Mouse (Mus musculus) midbrain, embryonic 14.5 days (tissue): ENCODE results near the gene Gadd45a. TPM values are rescaled to one million over a fixed set of nuclear protein-coding genes. Genes with fewer than 3 reads are reported as not detected.

Experiments used
- ATAC-seq: fragments of 200-750 bp; cut with Nextera tagmentation; 2 replicates; pipeline ENCODE4 v1.8.0; 2017; ENCODE audit warnings: moderate number of reproducible peaks, moderate library complexity; ENCODE audit not compliant: low FRiP score, low TSS enrichment
- DNase-seq: peaks from one replicate; pipeline ENCODE4 v3.0.0-alpha.2; 2015
- H3K27ac ChIP-seq: fragments of 300-500 bp; sonication (generic); replicated peaks from 2 replicates; pipeline ENCODE4 v1.5.1; 2014; ENCODE audit warnings: mild to moderate bottlenecking, low read depth, low read length, moderate library complexity
- H3K27me3 ChIP-seq: fragments of 300-500 bp; sonication (generic); 2 replicates; pipeline ENCODE4 v1.6.1; 2014; ENCODE audit warnings: low read length, control low read depth, mixed read lengths; ENCODE audit not compliant: control insufficient read depth, insufficient read depth
- H3K36me3 ChIP-seq: fragments of 300-500 bp; sonication (generic); 2 replicates; pipeline ENCODE4 v1.6.1; 2014; ENCODE audit warnings: low read length, control low read depth; ENCODE audit not compliant: control insufficient read depth, insufficient read depth
- H3K4me1 ChIP-seq: fragments of 300-500 bp; sonication (generic); 2 replicates; pipeline ENCODE4 v1.6.1; 2014; ENCODE audit warnings: mild to moderate bottlenecking, antibody characterized with exemption, low read length, control low read depth; ENCODE audit not compliant: control insufficient read depth, insufficient read depth
- H3K4me2 ChIP-seq: fragments of 300-500 bp; sonication (generic); 2 replicates; pipeline ENCODE4 v1.6.1; 2014; ENCODE audit warnings: mild to moderate bottlenecking, low read length, moderate library complexity
- H3K4me3 ChIP-seq: fragments of 300-500 bp; sonication (generic); replicated peaks from 2 replicates; pipeline ENCODE4 v1.5.1; 2014; ENCODE audit warnings: low read depth, low read length
- H3K9ac ChIP-seq: fragments of 300-500 bp; sonication (generic); replicated peaks from 2 replicates; pipeline ENCODE4 v1.6.1; 2014; ENCODE audit warnings: mild to moderate bottlenecking, low read length, moderate library complexity
- H3K9me3 ChIP-seq: fragments of 300-500 bp; sonication (generic); 2 replicates; pipeline ENCODE4 v1.6.1; 2016; ENCODE audit warnings: low read length, control low read depth, mixed read lengths; ENCODE audit not compliant: control insufficient read depth
- WGBS: fragments of 180-500 bp; shearing (Covaris S2); extraction: QIAGEN DNeasy Blood & Tissue Kit; methylation state at CpG from one replicate; pipeline ENCODE4 v1.1.7; 2014; 5-methylcytosine and 5-hydroxymethylcytosine counted together
- polyA plus RNA-seq: library from polyadenylated mRNA; unstranded; fragments of >200 nt; fragmentation: Nextera tagmentation; extraction: Ambion mirVana; gene quantifications from 2 replicates; pipeline ENCODE4 v1.2.1, GENCODE M21; 2014

The Gadd45a gene
- polyA plus RNA-seq, 1 experiment from 2014 or later: 13.7 TPM

DNA sequence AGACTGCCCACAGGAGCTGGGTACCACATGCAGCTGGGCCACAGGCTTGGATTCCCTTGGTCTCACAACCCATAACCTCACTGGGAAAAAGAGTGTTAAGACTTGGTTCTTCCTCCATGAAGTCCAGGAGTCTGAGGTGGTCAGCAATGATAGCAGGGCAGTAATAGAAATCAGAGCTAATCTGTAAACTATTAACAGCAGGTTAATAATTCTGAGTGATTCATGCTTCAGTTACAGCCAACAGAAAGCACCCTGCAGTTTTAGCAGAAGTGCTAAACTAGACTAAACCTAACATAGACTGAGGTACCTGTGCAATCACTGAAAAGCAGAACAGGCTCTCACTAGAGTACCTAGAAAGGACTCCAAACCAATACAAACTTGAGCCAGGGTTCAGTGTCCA, 37.5 kb downstream of the Gadd45a start:
- Histone ChIP-seq H3K4me1 (no peaks in the 10 kb centered on the region), H3K4me2 (no peak overlapping the region), H3K9ac (no peak overlapping the region), H3K9me3 (no peaks in the 10 kb centered on the region), H3K27ac (no peak overlapping the region), H3K36me3 (no peaks in the 10 kb centered on the region), H3K4me3 (no peak overlapping the region), H3K27me3 (no peaks in the 10 kb centered on the region)
- ATAC-seq (no peak), DNase-seq (no peak)

DNA sequence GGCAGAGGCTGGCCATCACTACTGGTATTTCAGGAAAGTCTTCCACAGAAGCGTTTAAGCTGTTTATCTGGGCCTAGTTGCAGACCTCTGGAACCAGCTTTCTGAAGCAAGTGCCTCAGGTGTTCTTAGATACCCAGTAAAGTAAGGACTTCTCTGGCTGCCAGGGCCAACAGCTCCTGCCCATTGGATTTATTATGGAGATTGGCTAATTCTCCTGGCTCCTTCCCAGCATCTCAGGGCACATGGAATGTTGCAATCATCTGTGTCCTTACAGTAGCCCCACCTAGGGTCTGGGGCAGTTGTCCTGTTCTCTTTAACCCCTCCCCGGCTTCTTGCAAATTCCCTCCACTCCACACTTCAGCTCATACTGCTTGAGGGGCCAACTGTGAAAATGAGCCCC, 38.6 kb downstream of the Gadd45a start:
- WGBS: 82% methylated on average over 2 of the region's 2 CpGs
- ATAC-seq (no peak), DNase-seq (no peak)
- Histone ChIP-seq H3K36me3 (no peaks in the 10 kb centered on the region), H3K9me3 (no peaks in the 10 kb centered on the region), H3K27ac (no peak overlapping the region), H3K4me3 (no peak overlapping the region), H3K9ac (no peak overlapping the region), H3K4me2 (no peak overlapping the region), H3K4me1 (no peaks in the 10 kb centered on the region), H3K27me3 (no peaks in the 10 kb centered on the region)

DNA sequence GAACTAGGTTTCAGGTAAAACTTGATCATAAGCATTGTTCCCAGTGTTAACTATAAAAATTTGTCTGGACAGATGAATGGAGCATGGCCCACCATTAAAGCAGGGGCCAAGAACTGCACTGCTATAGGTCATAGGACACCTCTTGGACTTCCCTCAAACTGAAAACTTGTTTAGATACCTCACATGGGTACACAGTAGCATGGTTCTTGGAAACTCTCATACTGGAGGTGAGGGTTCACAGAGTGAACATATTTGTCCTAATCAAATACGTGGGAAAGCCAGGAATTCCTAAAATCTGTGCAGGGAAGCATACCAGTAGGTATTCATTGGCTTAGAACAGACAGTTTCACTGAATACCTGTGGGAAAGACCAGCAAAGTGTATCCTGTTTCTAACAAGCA, 41.0 kb downstream of the Gadd45a start:
- H3K27ac ChIP-seq: no peak overlapping the region
- H3K4me2 ChIP-seq: no peak overlapping the region
- H3K9me3 ChIP-seq: no peaks in the 10 kb centered on the region
- H3K27me3 ChIP-seq: no peaks in the 10 kb centered on the region
- H3K4me1 ChIP-seq: no peaks in the 10 kb centered on the region
- DNase-seq (no peak), ATAC-seq (no peak)
- H3K9ac ChIP-seq: no peak overlapping the region
- WGBS: 83% methylated on average over 1 of the region's 1 CpGs
- no peaks in the 10 kb centered on the region for H3K36me3 ChIP-seq
- H3K4me3 ChIP-seq: no peak overlapping the region

DNA sequence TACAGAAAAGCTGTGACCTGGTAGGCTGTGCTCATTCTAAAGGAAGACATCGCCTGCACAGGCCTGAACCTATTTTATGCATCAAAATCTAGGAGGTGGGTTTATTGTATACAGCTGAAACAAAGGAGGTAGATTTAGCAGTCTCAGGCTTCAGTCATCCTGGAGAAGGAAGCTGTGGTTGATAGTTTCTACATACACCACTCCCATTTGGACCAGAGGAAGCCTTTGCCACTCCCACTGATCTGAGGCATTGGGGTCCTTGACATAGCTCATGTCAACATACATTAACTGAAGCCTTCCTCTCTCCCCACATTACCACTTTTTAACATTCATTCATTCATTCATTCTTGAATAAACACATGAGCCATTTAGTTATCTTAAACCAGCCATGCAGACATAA, 41.4 kb downstream of the Gadd45a start:
- Histone ChIP-seq H3K4me1 (no peaks in the 10 kb centered on the region), H3K36me3 (no peaks in the 10 kb centered on the region), H3K4me3 (no peak overlapping the region), H3K9me3 (no peaks in the 10 kb centered on the region), H3K27me3 (no peaks in the 10 kb centered on the region), H3K4me2 (no peak overlapping the region), H3K9ac (no peak overlapping the region), H3K27ac (no peak overlapping the region)
- no peak for ATAC-seq
- 97% methylated on average over 1 of the region's 1 CpGs for WGBS
- no peak for DNase-seq

DNA sequence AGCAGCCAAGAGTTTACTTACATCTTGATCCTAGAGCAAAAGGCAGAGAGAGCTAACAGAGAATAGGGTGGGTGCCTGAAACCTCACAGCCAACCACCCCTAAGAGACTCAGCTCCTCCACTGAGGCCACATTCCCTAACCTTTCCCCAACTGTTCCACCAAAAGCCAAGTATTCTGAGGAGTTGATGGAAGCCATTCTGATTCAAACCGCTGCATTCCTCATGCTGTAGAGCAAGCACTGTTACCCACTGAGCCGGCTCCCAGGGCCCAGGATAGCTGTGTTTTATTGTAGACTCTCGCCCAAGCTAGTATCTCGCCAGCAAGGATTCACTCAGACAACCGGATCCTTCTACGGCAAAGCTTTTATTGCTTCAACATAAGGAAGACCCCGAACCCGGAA, 42.3 kb downstream of the Gadd45a start:
- WGBS: 96% methylated on average over 8 of the region's 8 CpGs

DNA sequence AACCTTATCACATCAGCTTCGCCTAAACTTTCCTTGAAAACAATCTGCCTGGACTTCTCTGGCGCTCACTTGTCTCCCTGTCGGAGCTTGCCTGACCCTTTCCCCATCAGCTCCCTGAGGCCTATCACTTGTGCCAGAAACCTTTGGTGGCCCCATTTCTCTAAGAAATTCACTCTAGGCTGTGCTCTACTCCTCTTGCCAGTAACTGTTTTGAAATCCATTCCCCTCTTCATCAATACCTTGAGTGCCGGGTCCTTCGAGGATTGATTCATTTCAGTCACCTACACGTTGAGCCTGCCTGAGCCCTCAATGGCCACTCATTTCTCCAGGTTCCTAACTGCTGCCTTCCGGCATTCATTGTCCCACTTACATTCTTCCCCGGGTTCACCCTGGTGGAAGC, 44.5 kb downstream of the Gadd45a start:
- Histone ChIP-seq H3K9me3 (no peaks in the 10 kb centered on the region), H3K36me3 (no peaks in the 10 kb centered on the region), H3K27ac (no peak overlapping the region), H3K4me2 (no peak overlapping the region), H3K4me1 (no peaks in the 10 kb centered on the region), H3K4me3 (no peak overlapping the region), H3K27me3 (no peaks in the 10 kb centered on the region), H3K9ac (no peak overlapping the region)
- DNase-seq (no peak), ATAC-seq (no peak)
- WGBS: 93% methylated on average over 8 of the region's 8 CpGs

More for the DNA sequence above, 42.3 kb downstream of the Gadd45a start:
- Histone ChIP-seq H3K4me2 (no peak overlapping the region), H3K9ac (no peak overlapping the region), H3K4me1 (no peaks in the 10 kb centered on the region), H3K27ac (no peak overlapping the region), H3K9me3 (no peaks in the 10 kb centered on the region), H3K27me3 (no peaks in the 10 kb centered on the region), H3K4me3 (no peak overlapping the region), H3K36me3 (no peaks in the 10 kb centered on the region)
- DNase-seq: no peak
- ATAC-seq: no peak

DNA sequence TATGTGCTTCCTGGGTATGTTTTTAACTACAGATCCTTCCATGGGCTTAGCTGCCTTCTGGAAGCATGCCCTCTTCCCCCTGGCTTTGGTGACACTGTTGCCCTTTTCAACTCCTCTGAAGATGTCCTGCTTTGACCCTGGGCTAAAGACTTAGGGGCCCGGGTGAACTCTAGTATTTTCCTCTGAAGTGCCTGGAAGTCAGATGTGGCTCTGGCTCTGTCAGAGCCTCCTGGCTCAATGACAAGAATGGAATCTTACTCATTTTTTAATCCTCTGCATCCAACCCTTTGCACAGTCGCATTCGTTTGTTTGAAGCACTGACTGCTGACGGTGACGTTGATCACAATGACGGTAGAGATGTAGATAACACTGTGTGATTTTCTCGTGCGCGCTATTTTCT, 45.0 kb downstream of the Gadd45a start:
- WGBS: 86% methylated on average over 9 of the region's 9 CpGs

DNA sequence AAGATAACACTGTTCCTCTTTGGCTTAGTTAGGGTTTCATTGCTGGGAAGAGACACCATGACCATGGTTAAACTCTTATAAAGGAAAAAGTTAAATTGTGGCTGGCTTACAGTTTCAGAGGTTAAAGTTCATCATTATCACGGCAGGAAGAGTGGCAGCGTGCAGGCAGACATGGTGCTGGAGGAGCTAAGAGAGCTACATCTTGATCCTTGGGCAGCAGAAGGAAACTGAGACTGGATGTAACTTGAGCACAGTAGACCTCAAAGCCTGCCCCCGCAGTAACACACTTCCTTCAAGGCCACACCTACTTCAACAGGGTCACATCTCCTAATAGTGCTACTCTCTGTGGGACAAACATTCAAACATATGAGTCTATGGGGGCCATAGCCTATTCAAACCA, 47.7 kb downstream of the Gadd45a start:
- DNase-seq: no peak
- no peaks in the 10 kb centered on the region for H3K36me3 ChIP-seq
- no peaks in the 10 kb centered on the region for H3K9me3 ChIP-seq
- no peak overlapping the region for H3K4me3 ChIP-seq
- no peak for ATAC-seq
- H3K27ac ChIP-seq: no peak overlapping the region
- WGBS: 84% methylated on average over 3 of the region's 3 CpGs
- H3K9ac ChIP-seq: no peak overlapping the region
- no peaks in the 10 kb centered on the region for H3K4me1 ChIP-seq
- H3K4me2 ChIP-seq: no peak overlapping the region
- H3K27me3 ChIP-seq: no peaks in the 10 kb centered on the region

More for the DNA sequence above, 45.0 kb downstream of the Gadd45a start:
- no peaks in the 10 kb centered on the region for H3K9me3 ChIP-seq
- H3K27me3 ChIP-seq: no peaks in the 10 kb centered on the region
- DNase-seq: no peak
- ATAC-seq: no peak
- no peaks in the 10 kb centered on the region for H3K4me1 ChIP-seq
- no peak overlapping the region for H3K9ac ChIP-seq
- no peaks in the 10 kb centered on the region for H3K36me3 ChIP-seq
- H3K4me3 ChIP-seq: no peak overlapping the region
- H3K27ac ChIP-seq: no peak overlapping the region
- no peak overlapping the region for H3K4me2 ChIP-seq

DNA sequence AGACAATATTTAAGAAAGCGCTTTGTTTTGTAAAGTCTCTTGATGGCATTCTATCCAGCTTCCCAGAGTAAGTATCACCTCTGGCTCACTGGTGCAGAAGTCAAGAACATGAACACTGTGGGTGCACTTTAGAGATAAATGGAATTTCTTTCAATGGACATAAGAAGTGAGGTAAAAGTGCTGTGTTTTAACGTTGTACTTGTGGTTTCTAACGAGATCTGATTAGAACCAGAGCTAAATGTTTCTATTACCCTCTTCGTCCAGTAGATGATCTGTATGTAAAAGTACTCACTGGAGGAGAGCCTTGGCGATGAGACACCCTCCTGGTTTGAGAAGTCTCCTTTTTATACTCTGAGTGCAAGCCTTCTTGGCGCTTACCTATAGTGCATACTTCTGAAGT, 48.2 kb downstream of the Gadd45a start:
- Histone ChIP-seq H3K4me1 (no peaks in the 10 kb centered on the region), H3K4me3 (no peak overlapping the region), H3K27me3 (no peaks in the 10 kb centered on the region), H3K36me3 (no peaks in the 10 kb centered on the region), H3K9me3 (no peaks in the 10 kb centered on the region), H3K9ac (no peak overlapping the region), H3K27ac (no peak overlapping the region), H3K4me2 (no peak overlapping the region)
- DNase-seq (no peak), ATAC-seq (no peak)
- 93% methylated on average over 6 of the region's 6 CpGs for WGBS
